Mouse (Mus musculus) kidney, adult 8-10 months (tissue): ENCODE measurements at regions not wholly inside any gene's neighbourhood (a gene's known extent, or its start where the extent isn't known, plus 50 kb on each side); places are given as distances from the start of the nearest gene placed in this dataset.

Experiments
- DNase-seq, 2 experiments: peaks; one replicate each; pipeline ENCODE4 v3.0.0; 2022

- no peak for DNase-seq
Observed at GRCm38 (mm10) chr10:37210223-37210622, 71.5 kb upstream of the Marcks start.

GRCm38 (mm10) chr10:37206986-37207385, 68.3 kb upstream of the Marcks start:
- DNase-seq: no peak

GRCm38 (mm10) chr10:37206546-37206945, 67.8 kb upstream of the Marcks start:
- DNase-seq: no peak

- DNase-seq: no peak
Observed at GRCm38 (mm10) chr10:37203709-37204108, 65.0 kb upstream of the Marcks start.

- no peak for DNase-seq
Observed at GRCm38 (mm10) chr10:37194798-37195453, 56.2 kb upstream of the Marcks start.

GRCm38 (mm10) chr10:37194131-37194797, 55.5 kb upstream of the Marcks start:
- DNase-seq: no peak

- DNase-seq: no peak
Observed at GRCm38 (mm10) chr10:37192661-37193060, 53.9 kb upstream of the Marcks start.

GRCm38 (mm10) chr10:37190092-37190491, 51.4 kb upstream of the Marcks start:
- no peak for DNase-seq
